Mouse (Mus musculus) ZHBTc4 (cell line): ENCODE measurements around the gene AL731706.1.

ENCODE experiments used
- DNase-seq: peaks from one replicate; pipeline ENCODE4 v3.0.0-alpha.2; 2011; ENCODE audit warnings: low read depth, low spot score

AL731706.1 gene

GRCm38 (mm10) chr2:136835882-136836281 is 55.3 kb downstream of the AL731706.1 start:
- no peak for DNase-seq

- no peak for DNase-seq
Measured at GRCm38 (mm10) chr2:136834715-136835075, 56.5 kb downstream of the AL731706.1 start.

- no peak for DNase-seq
Measured at GRCm38 (mm10) chr2:136833976-136834714, 57.0 kb downstream of the AL731706.1 start.

- no peak for DNase-seq
Measured at GRCm38 (mm10) chr2:136832936-136833335, 58.3 kb downstream of the AL731706.1 start.
